Mouse (Mus musculus): ENCODE results near the gene Tysnd1. TPM values are rescaled to one million over a fixed set of nuclear protein-coding genes. Genes with fewer than 3 reads are reported as not detected.

Gene Tysnd1
- 10 to 100 TPM; 26.1 to 38.9 TPM for polyA plus RNA-seq (2017; shearing (Covaris generic))

DNA sequence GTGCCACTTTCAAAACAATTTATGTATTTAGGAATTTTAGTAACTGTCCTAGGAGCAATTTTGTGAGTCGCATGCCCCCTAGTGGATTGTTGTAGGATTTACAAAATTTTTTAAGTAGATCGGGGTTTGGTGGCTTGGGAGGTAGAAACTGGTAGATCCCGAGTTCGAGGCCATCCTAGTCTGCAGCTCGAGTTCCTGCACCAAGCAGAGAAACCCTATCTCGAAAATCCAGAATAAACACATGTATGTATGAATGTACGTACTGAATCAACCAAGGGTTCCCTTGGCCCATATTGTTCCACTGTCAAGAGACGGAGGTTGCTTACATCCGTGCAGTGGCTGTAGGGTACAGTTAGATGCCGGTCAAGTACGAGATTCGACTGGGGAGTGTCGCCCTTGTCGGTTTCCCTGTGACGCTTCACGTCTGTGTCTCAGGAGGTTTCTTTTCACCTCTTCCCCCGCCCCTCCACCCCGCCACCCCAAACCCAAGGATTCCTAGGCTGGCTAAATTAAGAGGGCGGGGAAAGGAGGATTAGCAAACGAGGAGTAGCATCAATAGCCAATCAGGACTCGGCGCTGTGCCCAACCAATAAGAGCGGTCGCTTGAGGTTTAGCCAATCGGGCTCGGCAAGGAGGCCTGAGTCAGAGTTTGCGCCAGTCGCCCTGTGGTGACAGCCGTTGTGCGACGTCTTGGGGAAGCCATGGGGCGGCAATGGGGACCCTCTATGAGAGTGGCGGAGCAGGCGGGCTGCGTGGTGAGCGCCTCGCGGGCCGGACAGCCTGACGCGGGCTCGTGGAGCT, at the start of gene Tysnd1:
TSS of gene Tysnd1 (plus strand) at position 645 of the 801 bp plus-strand sequence.

GRCm38 (mm10) chr10:61647790-61648736, 47.3 kb upstream of the Tysnd1 start, which contains the start of gene Ppa1:
Gene Ppa1, plus strand, starts transcription at chr10:61648552.

DNA sequence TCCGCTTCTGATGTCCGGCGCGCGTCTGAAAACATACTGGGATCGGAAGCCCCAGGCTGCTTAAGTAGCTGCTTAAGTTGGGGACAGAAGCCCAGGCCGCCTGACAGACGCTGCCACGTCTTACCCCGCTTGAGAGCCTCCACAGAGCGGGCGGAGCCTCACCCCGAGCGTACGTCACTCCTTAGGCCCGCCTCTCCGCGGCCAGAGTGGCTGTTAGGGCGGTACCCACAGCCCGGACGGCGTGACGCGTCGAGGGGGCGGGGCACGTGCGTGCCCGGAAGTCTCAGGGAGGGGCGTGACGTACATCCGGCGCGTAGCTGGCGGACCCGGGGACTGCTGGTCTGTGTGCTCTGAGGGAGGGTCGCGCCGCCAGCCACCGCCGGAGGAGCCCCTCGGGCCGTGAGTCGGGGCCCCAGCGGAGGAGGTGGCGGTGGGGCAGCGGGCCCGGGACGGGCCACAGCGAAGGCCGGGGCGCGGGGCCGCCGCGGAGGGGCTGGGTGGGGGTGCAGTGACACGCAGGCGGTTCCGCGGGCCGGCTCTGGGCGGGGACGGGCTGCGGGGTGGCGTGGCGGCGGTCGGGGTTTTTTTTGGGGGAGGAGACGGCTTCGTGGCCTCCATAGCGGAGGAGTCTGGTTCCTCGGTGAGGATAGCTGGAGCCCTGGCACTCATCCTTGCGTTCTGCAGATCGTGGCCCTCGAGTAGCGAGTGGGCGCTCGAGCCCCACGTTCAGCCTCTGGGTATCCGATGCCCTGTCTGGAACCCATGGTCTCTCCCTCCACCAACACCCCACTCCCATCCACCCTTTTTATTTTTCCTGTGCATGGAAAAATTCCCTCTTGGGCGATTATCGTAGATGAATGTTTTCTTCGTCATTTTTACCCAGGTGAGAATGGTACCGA, 15.1 kb upstream of the Tysnd1 start, which contains the start of gene Sar1a:
TSS of gene Sar1a (plus strand) at position 285 of the 899 bp plus-strand sequence.

DNA sequence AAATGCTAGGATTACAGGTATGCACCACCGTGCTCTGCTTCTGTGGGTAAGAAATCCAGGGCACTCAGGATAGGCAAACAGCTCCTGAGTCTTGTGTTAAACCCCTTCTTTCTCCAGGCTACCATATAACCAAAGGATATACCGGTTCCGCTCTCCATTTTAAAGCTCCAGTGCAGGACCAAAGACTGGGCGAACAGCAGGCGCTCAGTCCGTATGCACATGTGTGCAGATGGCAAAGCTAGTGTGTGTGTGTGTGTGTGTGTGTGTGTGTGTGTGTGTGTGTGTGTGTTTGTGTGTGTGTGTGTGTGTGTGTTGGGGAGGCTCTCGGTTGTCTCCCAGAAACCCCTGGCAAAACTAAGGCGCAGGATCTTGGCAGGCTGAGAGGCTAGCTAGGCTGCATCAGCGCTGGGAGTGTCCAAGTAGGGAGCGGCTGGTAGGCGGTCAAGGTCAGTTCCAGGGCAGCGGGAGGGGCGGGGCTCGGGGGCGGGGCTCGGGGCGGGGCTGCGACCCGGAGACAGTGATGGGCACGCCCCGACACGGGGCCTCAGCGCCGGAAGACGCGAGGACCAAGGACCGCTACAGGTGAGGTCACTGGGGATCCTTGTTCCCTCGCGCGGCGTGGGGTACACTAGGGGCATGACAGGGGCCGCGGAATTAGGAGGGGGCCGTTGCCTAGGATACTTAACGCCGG, 19.6 kb downstream of the Tysnd1 start, which contains the start of gene Aifm2:
TSS of gene Aifm2 (plus strand) at position 493 of the 691 bp plus-strand sequence.

Other genes starting within 250 kb of the Tysnd1 start
- gene Eif4ebp2, start 242.9 kb upstream of the Tysnd1 start, polyA plus RNA-seq (2017; shearing (Covaris generic)): 10 to 100 TPM; 20.5 to 21.0 TPM
- 10 to 100 TPM; 10.1 to 16.5 TPM for gene Lrrc20, start 219.7 kb upstream of the Tysnd1 start, polyA plus RNA-seq (2017; shearing (Covaris generic))
- gene Npffr1, start 100.0 kb upstream of the Tysnd1 start, polyA plus RNA-seq (2017; shearing (Covaris generic)): not detected
- 10 to 100 TPM; 58.2 to 66.5 TPM for gene Ppa1, start 47.0 kb upstream of the Tysnd1 start, polyA plus RNA-seq (2017; shearing (Covaris generic))
- 100 to 1,000 TPM; 127 to 151 TPM for gene Sar1a, start 15.2 kb upstream of the Tysnd1 start, polyA plus RNA-seq (2017; shearing (Covaris generic))
- gene Aifm2, start 19.7 kb downstream of the Tysnd1 start, polyA plus RNA-seq (2017; shearing (Covaris generic)): 1 to 10 TPM; 3.0 to 6.8 TPM
- gene H2afy2, start 88.6 kb downstream of the Tysnd1 start, polyA plus RNA-seq (2017; shearing (Covaris generic)): under 1 TPM in 1 of 2 experiments, not detected in 1; 0.66 TPM

Data from inflammation-experienced regulatory T-cells (primary cell).